Mouse (Mus musculus) MEL (cell line): ENCODE measurements around the gene Fhad1.

Source experiments
- CTCF ChIP-seq, 3 experiments: IDR thresholded peaks in 2 of 3; conservative IDR thresholded peaks in 1 of 3; 2 replicates each; pipeline ENCODE4 v1.5.1; 2011 to 2012; ENCODE audit warnings: low read length in 3 of 3, low read depth in 2 of 3, mild to moderate bottlenecking in 2 of 3, improper control_type of control experiment in 1 of 3, inconsistent platforms in 1 of 3, mixed read lengths in 1 of 3, moderate library complexity in 1 of 3; ENCODE audit not compliant: control insufficient read depth in 1 of 3, insufficient read depth in 1 of 3, poor library complexity in 1 of 3, severe bottlenecking in 1 of 3
- E2F4 ChIP-seq: IDR thresholded peaks from 2 replicates; pipeline ENCODE4 v1.6.1; 2011; ENCODE audit warnings: low read depth, low read length, improper control_type of control experiment, borderline replicate concordance
- EP300 ChIP-seq, 2 experiments: IDR thresholded peaks; 2 replicates each; pipeline ENCODE4 v1.6.1; 2011; ENCODE audit warnings: improper control_type of control experiment in 2 of 2, low read length in 2 of 2, low read depth in 1 of 2, mild to moderate bottlenecking in 1 of 2
- JUND ChIP-seq: IDR thresholded peaks from 2 replicates; pipeline ENCODE4 v1.6.1; 2011; ENCODE audit warnings: low read depth, mild to moderate bottlenecking, improper control_type of control experiment, low read length
- MAZ ChIP-seq: IDR thresholded peaks from 2 replicates; pipeline ENCODE4 v1.6.1; 2012; ENCODE audit warnings: low read depth, mild to moderate bottlenecking, inconsistent platforms, low read length, improper control_type of control experiment
- POLR2A ChIP-seq, 2 experiments: IDR thresholded peaks; 2 replicates each; pipeline ENCODE4 v1.6.1; 2011 to 2012; ENCODE audit warnings: low read length in 2 of 2, mild to moderate bottlenecking in 2 of 2, control low read depth in 1 of 2, improper control_type of control experiment in 1 of 2, low read depth in 1 of 2, moderate library complexity in 1 of 2; ENCODE audit not compliant: control insufficient read depth in 1 of 2, insufficient read depth in 1 of 2, poor library complexity in 1 of 2
- SIN3A ChIP-seq: IDR thresholded peaks from 2 replicates; pipeline ENCODE4 v1.6.1; 2012; ENCODE audit warnings: low read length, improper control_type of control experiment, inconsistent platforms

GRCm38 (mm10) chr4:141920391-141920790 is 94.5 kb downstream of the Fhad1 start:
- TF ChIP-seq CTCF (IDR thresholded peaks at IDR 0.05 in 2 of 3, conservative IDR thresholded peaks at IDR 0.05 in 1 of 3; ENCODE audit: control insufficient read depth in 1 of 3, insufficient read depth in 1 of 3, low read depth in 2 of 3, low read length in 3 of 3, poor library complexity in 1 of 3, severe bottlenecking in 1 of 3), result no peak
- TF ChIP-seq MAZ, result no peak
- no peak for TF ChIP-seq E2F4
- TF ChIP-seq EP300 (IDR thresholded peaks at IDR 0.05; ENCODE audit: low read depth in 1 of 2, low read length in 2 of 2), result no peak
- no peak for TF ChIP-seq JUND
- no peak for TF ChIP-seq POLR2A (IDR thresholded peaks at IDR 0.05; ENCODE audit: control insufficient read depth in 1 of 2, insufficient read depth in 1 of 2, low read depth in 1 of 2, low read length in 2 of 2, poor library complexity in 1 of 2)
- no peak for TF ChIP-seq SIN3A
